Mouse (Mus musculus): ENCODE results near the gene 4833420G17Rik. TPM values are rescaled to one million over a fixed set of nuclear protein-coding genes. Genes with fewer than 3 reads are reported as not detected.
"Not testable (repeated sequence)": the region's sequence is repeated elsewhere in the genome, so short reads cannot be mapped to it uniquely, and the experiment has no call there.

Gene 4833420G17Rik
- total RNA-seq (2021) = 1 to 10 TPM; 5.4 to 6.6 TPM
- long read RNA-seq, experiment 1, partial matches to known transcripts = 1 of 2 reads
- long read RNA-seq, experiment 1, other reads (novel, unspliced or antisense) = 1 of 2 reads
- long read RNA-seq, experiment 2, partial matches to known transcripts = 1 of 5 reads
- long read RNA-seq, experiment 2, other reads (novel, unspliced or antisense) = 2 of 5 reads

DNA sequence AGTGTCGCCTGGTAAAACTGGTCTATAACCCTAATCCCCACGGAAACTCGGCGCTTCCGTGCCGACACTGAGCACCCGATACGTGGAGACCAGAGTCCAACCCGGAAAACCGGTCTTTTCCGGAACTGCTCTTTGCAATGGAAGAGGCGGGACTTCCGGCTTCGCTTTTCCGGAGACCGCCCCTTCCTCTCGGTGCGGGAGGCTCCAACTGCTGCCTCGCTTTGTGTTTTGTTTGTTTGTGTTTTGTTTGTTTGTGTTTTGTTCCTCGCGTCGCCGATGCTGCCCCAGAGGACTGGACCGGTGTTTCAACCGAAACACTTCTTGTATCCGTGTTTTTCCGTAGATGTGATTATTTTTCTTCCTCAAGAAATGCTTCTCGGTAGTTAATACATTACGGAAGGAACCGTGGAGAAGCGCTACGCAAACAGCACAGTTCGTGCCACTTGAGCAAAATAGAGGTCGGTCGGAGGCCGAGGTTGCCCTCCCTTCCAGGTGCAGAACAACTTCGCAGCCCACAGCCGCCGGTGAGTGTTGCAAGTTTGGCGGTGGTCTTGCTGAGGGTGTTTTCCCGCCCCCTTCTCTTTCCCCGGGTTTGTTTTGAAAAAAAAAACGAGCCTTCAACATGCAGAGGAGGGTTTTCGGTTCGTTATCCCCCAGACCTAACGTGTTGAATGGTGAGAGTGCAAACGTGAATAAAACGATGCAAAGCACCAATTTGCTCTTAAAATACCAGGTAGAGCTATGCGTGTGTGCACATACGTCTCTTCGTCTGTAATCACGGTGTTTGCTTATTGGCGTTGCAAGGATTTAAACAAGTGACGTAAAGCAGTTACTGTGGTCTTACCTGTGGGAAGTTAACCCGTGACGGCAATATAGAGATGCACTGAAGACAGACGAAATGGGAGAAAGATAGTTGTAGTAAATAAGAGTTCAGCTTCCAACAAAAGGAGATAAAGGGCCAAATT is at the start of gene 4833420G17Rik:
4833420G17Rik (plus strand) TSS at position 173 of the 965 bp plus-strand sequence.
- DNase-seq = peak; percentile 79

GRCm38 (mm10) chr13:119413026-119413425 is 49.5 kb upstream of the 4833420G17Rik start:
- DNase-seq = no peak

DNA sequence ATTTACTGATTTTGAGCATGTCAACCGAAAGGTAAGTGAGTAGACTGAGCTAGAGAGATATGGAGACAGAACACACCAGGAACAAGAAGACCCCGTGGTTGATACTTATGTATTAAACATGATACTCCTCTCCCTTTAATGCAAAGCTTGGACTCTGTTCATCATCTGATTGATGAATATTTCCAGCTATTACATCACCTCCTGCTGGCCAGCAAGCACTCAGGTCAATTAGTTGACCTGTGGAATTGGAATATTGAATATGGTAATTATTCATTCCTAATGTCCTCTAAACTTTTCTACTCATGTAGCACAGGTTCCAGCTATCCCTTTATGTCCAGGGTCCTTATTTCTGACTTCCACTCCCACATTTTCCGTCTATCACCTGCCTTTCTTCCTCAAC is 44.1 kb upstream of the 4833420G17Rik start:
- no peak for DNase-seq

- no peak for DNase-seq
Observed at GRCm38 (mm10) chr13:119430164-119430563, 32.4 kb upstream of the 4833420G17Rik start.

DNA sequence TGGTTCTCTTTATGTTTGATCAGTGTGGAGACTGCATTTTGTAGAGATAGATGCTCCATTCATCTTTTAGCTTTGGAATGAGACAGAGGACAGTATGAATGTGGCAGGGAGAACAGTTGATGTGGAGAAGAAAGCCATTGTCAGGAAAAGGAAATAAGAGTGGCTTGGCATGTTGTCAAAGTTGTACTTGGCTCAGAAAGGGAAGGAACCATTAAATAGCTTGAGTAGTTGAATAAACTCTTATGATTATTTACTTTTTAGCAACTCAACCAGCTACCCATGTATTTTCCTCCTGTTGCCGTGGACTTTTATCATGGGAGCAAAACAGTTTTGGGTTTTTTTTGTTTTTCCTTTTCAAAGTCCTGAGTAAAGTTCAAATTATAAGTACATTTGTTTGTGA is 30.5 kb upstream of the 4833420G17Rik start:
- DNase-seq = no peak

DNA sequence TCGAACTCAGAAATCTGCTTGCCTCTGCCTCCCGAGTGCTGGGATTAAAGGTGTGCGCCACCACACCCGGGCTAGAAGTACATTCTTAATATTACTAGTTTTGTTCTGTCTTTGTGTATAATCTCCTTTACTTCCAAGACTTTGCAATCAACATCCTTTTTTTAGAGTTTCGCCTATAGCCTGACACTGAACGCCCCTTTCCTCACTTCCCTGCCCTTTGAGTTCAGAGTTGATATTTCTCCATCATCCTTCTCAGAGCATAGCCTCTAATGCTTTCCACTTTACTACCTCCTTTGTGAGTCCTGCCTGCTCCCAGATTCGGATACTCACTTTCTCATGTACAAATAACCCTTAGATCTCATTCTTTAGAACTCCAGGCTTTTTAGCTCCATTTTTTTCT is 28.2 kb upstream of the 4833420G17Rik start:
- DNase-seq = no peak

DNA sequence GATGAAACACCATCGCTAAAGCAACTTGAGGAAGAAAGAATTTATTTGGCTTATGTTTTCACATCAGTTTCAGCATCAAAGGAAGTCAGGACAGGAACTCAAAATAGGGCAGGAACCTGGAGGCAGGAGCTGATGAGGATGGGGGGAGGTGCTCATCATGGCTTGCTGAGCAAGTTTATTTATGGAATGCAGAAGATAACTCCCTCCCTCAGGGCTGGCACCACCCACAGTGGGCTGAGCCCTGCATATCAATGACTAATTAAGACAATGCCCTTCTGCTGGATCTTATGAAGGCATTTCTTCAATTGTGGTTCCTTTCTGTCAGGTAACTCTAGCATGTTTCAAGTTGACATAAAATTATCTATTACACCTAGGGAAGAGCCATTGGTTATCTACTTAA is 20.3 kb upstream of the 4833420G17Rik start:
- DNase-seq = no peak

GRCm38 (mm10) chr13:119453563-119453962 is 9.0 kb upstream of the 4833420G17Rik start:
- DNase-seq = no peak

DNA sequence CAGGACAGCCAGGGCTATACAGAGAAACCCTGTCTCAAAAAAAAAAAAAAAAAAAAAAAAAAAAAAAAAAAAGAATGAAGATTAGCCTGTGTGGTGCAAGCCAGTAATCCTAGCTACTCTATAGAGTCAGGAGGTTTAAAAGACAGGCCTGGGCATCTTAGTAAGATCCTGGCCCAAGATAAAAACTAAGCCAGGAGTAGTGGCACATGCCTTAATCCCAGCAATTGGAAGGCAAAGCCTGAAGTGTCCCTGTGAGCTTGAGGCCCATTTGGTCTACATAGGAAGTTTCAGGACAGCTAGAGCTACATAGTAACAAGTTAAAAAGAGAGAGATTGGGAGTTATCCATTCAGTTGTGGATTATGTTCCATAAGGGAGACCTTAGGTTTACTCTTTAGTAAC is 7.5 kb upstream of the 4833420G17Rik start:
- no peak for DNase-seq

GRCm38 (mm10) chr13:119456342-119456741 is 6.2 kb upstream of the 4833420G17Rik start:
- no peak for DNase-seq

GRCm38 (mm10) chr13:119461900-119462595 is 520 bp upstream of the 4833420G17Rik start:
- DNase-seq = no peak

- DNase-seq = no peak
Observed at GRCm38 (mm10) chr13:119476631-119477030, 14.1 kb downstream of the 4833420G17Rik start.

- no peak for DNase-seq
Observed at GRCm38 (mm10) chr13:119477789-119478188, 15.2 kb downstream of the 4833420G17Rik start.

GRCm38 (mm10) chr13:119487354-119487753 is 24.8 kb downstream of the 4833420G17Rik start:
- DNase-seq = no peak

DNA sequence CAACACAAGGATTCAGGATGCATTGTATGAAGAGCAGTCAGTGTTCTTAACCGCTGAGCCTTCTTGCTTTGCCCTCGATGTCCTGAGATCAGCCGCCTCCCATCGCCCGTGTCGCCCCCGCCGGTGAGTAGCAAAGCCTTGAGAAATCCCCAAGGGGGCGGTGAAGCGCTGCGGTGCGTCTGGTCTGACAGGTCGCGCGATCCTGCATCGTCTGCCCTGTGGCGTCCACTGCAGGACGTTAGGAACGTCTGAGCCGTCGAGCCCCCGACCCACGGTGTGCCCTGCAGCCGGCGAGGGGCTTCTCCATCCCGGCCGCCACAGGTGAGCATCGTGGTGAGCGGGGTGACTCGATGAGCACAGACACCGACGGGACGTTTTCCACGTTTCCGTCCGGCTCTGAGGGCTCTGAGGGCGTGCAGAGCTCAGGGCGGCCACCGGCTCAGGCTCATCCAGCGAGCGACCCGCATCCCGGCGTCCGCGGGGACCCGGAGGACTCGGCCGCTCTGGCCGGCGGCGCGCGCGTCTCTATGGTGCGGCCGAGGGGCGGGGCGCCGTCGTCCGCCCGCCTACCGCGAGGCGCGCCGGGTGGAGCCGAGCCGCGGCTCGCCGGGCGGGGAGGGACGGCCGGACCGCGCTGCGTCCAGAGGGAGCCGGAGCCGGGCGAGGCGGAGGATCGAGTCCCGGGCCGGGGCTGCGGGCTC is 25.5 kb downstream of the 4833420G17Rik start, which contains the start of the genes Tmem267 and 3110070M22Rik:
Tmem267 (plus strand) TSS at position 160 of the 701 bp plus-strand sequence.
3110070M22Rik (minus strand) TSS at position 504 of the 701 bp plus-strand sequence.
- peak; percentile 86 for DNase-seq

DNA sequence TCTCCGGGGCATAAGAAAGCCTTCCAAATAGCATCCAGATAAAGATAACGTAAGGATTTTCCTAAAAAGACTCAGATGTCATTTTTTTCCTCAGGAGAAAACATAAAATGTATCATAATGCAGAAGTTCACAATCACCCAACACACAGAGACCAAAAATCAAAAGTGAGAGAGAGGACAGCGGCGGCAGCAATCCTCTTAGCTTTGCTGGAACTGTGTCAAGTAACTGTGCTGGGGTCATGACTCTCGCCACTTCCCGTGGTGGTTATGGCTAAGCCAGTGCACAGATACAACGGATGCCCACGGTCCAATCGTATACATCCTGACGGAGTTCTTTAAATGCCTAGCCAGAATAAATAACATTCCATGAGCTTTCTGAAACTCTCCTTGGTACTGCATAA is 29.5 kb downstream of the 4833420G17Rik start:
- DNase-seq = not testable (repeated sequence)

GRCm38 (mm10) chr13:119494938-119495337 is 32.4 kb downstream of the 4833420G17Rik start:
- not testable (repeated sequence) for DNase-seq
